Mouse (Mus musculus) thymus, postnatal 4 days (tissue): ENCODE measurements around the gene Dapp1.
"Not testable (repeated sequence)": the region's sequence is repeated elsewhere in the genome, so short reads cannot be mapped to it uniquely, and the experiment has no call there.

Source experiments
- DNase-seq: peaks from one replicate; pipeline ENCODE4 v3.0.0; 2021

Dapp1 gene

GRCm38 (mm10) chr3:137918172-137918931 lies 63.0 kb downstream of the Dapp1 start, which contains the start of gene Lamtor3:
Lamtor3 (plus strand) TSS chr3:137918506.
- DNase-seq = peak; percentile 91

DNA sequence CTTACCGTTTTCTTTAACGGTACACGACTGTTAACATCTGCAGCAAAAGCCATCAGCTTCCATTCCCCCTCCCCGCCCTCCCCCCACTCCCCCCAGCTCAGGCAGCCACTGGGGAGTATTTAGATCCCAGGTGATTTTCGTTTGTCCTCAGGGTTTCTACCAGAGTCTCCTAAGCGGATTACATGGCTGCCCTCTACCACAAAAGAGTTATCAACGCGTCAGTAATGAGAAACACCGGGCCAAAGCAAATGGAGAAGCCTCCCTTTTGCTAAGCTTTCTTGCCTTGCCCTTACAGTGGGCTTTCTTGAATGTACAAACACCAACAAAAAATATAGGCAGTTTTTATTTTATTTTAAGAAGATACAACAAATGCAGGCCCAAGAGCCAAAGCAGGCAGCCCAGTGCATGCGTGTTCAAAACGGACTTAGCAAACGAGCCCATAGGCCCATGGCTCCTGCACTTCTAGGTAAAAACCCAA lies 63.6 kb downstream of the Dapp1 start:
- peak; percentile 39 for DNase-seq

DNA sequence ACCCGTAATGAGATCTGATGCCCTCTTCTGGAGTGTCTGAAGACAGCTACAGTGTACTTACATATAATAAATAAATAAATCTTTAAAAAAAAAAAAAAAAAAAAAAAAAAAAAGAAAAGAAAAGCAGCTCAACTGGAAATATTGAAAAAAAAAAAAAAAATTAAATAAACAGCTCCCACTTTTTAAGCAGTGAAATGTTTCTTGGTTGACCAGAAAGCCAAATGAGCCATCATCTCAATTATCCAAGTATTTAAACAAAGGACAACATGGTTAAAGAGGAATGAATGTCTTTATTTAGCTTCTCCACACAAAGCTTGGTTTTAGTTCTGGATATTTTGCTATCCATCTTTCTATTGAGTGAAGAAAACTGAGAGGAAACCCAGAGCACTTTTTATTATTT lies 66.8 kb downstream of the Dapp1 start:
- not testable (repeated sequence) for DNase-seq

- no peak for DNase-seq
Observed at GRCm38 (mm10) chr3:137913093-137913492, 68.3 kb downstream of the Dapp1 start.

- DNase-seq = no peak
Observed at GRCm38 (mm10) chr3:137900149-137900548, 81.2 kb downstream of the Dapp1 start.

- no peak for DNase-seq
Observed at GRCm38 (mm10) chr3:137897685-137898084, 83.7 kb downstream of the Dapp1 start.

GRCm38 (mm10) chr3:137896867-137897266 lies 84.5 kb downstream of the Dapp1 start:
- no peak for DNase-seq

DNA sequence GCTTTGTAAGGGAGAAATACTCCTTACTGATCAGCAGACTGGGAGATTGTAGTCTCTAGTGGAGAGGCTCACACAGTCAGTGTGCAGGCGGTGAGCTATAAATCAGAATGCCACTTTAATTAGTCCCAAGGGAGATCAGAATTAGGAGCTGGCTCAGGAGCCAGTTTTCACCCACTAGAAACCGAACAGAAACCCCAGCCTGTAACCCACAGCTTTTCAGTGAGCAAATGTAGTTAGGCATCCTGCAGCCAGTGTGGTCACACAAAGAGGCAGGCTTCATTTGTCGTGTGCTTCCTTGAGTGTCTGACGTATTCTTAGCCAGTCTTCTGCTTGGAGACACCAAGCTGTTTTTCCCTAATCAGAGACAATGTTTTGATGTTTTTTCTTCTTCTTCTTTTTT lies 85.0 kb downstream of the Dapp1 start:
- DNase-seq = no peak

GRCm38 (mm10) chr3:137895196-137895595 lies 86.1 kb downstream of the Dapp1 start:
- DNase-seq = peak; percentile 40

DNA sequence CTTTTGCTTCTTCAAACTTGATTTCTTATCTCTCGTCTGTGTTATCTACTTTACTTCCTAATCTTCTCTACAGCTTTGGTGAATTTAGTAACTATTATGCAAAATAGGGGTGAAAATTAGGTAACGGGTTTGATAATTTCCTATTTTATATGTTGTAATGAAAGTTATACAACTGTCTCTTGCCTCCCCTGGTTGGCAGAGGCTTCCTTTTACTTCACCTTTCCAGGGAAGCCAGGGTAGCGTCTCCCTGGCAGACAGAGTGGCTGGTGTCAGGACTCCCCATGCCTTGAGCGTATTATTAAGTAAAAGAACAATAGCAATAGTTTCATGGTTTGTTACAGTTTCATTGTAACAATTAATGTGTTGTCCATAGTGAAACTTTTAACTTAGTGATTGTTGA lies 87.6 kb downstream of the Dapp1 start:
- DNase-seq = no peak

- no peak for DNase-seq
Observed at GRCm38 (mm10) chr3:137892118-137892517, 89.2 kb downstream of the Dapp1 start.

DNA sequence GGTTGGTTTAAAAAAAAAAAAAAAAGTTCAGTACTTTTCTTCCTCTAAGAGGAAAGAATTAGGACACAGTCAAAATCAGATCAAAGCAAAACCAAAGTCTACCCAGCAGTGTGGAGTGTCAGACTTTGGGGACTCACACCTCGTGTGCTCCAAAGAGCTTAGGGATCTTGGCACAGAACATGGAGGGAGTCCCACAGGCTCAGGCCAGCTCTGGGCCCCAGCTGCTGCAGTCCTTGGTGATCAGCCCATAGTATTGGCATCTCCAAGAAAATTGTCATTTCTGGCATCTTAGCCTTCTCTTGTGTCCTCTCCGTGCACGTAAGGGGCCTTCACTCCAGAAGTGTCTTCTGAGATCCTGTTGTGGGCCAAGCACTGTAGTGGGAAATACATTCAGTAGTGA lies 90.3 kb downstream of the Dapp1 start:
- DNase-seq = no peak

DNA sequence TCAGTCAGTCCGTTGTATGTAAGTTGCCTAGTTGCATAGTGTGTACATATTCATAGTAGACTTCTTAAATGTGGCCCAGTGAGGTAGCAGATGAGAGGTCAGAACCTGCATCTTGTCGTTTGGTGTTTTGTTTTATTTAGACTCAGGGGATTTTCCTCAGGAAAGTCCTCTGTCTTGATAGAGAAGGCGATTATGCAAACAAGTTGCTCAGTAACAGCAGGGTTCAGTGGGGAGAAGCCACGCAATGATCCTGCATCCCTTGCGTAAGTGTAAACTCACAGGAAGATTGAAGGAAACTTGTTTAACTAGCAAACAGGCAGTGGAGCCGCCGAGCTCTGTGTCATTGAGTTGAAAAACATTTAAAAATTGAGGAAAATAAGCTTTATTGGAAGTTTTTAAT lies 93.4 kb downstream of the Dapp1 start:
- DNase-seq = no peak

DNA sequence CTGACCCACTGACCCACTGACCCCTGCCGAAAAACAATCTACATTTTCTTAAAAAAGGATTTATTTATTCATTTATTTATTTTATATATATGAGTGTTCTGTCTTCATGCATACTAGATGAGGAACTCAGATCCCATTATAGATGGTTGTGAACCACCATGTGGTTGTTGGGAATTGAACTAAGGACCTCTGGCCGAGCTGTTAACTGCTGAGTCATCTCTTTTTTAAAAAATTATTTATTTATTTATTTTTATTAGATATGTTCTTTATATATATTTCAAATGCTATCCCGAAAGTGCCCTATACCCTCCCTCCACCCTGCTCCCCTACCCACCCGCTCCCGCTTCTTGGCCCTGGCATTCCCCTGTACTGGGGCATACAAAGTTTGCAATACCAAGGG lies 100.3 kb downstream of the Dapp1 start:
- DNase-seq = no peak
